Mouse (Mus musculus): ENCODE data around the gene Ccdc65.

Gene Ccdc65

DNA sequence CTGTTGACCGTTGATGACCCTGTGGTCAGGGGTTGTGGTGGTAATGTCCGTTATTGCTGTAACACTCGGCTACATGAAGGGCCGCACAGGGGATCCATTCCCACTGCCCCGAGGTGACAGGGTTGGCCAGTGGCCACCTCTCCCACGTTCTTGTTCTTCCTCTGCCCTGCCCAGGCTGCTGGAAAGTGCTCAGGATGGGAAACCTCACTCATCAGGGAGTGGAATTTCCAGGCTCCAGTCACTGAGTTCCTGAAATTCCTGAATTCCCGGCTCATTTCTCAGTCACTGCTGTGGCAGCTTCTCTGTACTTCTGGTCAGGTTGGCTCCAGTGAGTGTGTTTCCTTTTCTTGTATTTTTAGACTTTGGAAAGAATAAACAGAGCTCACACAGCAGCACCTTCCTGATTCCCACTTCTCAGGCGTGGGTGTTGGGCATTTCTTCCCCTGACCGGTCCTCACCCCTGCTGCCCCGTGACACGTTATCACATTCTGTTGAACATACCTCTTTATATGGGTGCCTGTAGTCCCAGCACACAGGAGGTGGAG is 15.8 kb upstream of the Ccdc65 start:
- peak; percentile 84 for DNase-seq (ENCODE audit: low read depth)

- DNase-seq (ENCODE audit: low read depth), result no peak
These were observed 12.3 kb upstream of the Ccdc65 start for GRCm38 (mm10) chr15:98695726-98696125.

DNA sequence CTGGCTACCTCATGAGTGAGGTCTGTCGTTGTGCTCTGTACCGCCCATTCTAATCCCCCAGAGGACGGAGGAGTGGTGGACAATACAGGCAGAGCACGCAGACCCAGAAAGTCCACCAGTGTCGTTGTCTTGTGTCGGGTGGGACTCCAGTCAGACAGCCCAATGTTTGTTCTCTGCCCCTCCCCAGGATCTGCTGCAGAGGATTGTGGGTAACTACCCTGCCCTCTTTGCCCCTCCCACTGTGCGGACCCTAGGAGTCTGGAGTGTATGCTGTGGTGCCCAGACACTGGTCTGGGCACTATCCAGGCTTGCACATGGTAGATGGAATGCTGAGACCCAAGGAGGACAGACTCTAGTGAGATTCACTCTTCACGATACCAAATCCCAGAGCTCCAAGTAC is 11.8 kb upstream of the Ccdc65 start:
- no peak for DNase-seq (ENCODE audit: low read depth)

DNA sequence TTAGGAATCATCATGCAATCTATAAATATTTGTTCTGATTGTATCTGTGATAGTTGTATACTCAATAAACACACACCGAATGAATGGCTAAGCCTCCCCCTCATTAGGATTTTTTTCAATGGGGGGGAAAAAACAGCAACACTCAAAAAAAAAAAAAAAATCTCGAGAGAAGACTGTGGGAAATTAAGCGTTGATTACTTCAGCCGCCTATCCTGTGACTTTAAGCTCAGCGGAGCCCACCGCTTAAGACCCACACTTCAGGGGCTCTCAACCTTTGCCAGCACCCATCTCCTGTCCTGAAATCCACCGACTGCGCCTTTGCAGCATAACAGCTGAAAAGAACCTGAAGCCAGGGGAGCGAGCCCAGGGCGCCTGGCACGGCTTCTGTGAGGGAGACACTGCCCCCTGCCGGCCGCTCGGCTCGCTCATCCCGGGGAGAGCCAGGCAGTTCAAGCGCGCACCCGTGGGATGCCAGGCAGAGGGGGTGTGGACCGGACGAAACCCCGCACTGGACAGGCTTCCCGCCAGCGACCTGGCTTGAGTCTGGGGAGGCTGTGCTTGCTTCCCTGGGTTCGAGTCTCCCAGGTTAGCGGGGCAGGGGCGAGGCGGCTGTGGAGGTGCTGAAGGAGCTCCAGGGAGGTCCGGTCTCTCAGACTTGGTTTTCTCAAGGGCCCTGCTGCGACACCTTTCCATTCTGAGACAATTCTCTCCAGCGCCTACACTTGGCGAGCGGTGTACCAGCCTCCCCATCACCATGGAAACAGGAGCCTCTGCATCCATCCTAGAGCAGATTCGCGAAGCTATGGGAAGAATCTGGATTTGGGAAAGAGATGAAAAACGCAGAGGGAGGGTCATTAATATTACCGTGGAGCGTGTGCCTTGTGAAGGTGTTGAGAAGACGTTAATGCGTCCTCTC is 8.6 kb upstream of the Ccdc65 start:
- DNase-seq (ENCODE audit: low read depth), result peak; percentile 77

DNA sequence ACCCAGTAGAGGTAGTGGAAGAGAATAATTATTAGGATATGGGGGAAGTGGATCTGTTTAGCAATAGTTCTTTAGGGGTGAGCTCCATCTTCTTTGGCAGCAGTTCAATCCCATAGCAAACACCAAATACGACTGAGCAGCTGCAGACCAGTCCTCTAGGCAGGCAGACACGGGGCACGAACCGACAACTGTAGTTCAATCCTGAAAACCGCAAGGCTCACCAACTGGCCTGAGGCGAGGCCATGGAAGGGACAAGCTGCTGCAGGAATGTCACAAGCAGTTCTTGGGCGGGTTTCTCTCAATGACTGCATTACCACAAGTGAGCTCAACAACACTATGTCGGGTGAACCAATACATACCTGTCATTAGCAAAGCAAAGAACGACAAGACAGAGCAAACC is 3.7 kb upstream of the Ccdc65 start:
- no peak for DNase-seq (ENCODE audit: low read depth)

- peak; percentile 79 for DNase-seq (ENCODE audit: low read depth)
These were observed 2.4 kb downstream of the Ccdc65 start for GRCm38 (mm10) chr15:98710442-98710841.

GRCm38 (mm10) chr15:98714230-98714652 is 6.2 kb downstream of the Ccdc65 start:
- DNase-seq (ENCODE audit: low read depth), result peak; percentile 79

DNA sequence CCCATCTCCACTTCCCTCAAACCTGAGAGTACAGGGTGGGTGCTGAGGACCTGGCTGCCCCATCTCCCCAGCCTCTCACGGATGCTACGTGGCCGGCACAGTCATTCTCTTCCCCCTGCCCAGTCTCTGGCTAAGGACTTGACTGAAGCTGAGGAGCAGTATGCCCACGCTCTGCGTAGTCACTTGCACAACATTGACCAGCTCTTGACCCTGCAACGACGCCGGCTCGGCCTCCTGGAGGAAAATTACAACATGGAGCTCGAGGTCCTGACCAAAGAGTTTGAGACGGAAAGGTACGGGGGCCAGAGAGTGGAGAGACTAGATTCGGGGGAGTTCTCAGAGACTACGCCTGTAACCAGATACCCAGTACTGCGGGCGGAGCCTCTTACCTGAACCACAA is 9.3 kb downstream of the Ccdc65 start:
- DNase-seq (ENCODE audit: low read depth), result no peak

DNA sequence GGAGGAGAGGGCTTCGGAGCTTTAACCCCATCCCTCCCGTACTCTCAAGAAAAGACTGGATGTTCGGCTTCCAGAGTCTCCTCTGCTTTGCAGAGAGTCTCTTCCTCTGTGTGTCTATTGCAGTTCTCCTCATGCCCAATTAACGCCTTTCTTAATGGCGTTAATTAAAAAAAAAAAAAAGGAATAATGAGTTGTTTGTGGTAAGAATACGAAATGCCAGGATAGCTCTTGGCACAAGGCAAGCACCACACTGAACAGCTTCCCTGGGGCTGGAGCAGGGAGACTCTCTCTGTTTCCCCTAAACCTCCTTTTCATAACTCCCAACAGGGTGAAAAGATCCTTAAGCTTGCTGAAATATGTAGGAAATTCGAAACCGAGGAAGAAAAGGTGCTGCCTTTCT is 14.2 kb downstream of the Ccdc65 start:
- DNase-seq (ENCODE audit: low read depth), result no peak

DNA sequence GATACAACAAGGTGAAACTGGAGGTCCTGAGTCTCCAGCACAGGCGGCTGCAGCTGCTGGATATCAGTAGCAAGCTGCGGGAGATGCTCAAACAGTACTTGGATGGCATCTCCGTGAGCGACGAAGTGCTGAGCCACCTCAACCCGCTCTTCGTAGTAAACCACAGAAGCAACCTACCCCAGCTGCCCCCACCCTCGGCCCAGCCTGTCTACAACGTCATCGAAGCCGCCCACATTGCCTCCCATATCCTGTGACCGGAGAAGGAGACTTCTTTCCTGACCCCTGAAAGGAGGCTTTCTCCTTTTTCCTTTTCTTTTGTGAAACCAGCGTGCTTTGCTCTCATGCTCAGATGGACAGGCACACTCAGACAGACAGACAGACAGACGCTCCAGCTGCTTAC is 14.8 kb downstream of the Ccdc65 start:
- peak; percentile 86 for DNase-seq (ENCODE audit: low read depth)

DNA sequence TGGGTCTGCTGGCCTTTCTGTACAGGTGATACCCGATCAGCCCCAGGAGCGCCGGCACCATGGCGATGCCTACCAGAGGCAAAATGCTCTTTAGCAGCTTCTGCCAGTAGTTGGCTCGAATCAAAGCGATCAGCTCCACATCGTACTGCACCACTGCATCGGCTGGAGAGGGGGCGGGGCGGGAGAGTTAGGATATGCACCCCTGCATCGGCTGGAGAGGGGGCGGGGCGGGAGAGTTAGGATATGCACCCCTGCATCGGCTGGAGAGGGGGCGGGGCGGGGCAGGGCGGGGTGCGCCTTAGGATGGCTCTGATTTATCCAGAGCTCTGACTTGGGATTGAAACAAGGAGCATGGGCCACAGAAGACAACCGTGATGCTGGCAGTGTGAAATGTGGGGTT is 16.4 kb downstream of the Ccdc65 start:
- no peak for DNase-seq (ENCODE audit: low read depth)

DNA sequence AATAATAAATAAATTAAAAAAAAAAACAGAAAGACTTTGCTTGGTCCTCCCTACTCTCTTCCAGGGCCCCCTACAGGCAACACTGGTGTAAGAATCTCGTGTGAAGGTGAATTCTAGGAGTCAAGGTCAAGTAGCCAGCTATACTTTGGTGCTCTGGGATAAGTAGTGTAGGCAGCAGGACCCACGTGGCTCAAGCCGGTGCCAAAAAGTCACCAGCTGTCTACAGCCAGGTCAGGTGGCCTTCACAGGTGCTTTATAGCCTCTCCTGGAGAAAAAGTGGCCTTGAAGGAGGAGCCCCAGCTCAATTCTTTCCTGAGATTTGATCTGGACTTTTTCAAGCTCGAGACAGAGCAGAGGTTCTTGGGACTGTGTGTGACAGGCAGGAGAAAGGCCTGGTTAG is 18.1 kb downstream of the Ccdc65 start:
- no peak for DNase-seq (ENCODE audit: low read depth)

DNA sequence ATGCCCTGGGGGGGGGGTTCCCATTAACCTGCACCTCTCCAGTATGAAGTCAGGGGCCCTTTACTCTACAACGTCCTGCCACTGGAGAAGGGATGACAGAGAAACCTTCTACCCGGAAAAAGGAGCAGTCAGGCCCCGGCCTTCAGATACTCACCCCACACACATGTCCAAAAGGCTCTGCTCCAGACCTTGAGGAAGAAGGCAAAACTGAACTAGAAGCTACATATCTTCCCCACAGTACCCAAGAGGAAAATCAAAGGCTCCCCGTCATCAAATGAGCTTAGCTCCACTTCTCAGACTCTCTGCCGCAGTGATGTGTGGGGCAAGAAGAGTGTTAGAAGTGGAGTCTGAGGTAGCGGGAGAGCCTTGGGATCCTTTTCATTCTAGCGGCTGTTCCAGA is 18.7 kb downstream of the Ccdc65 start:
- DNase-seq (ENCODE audit: low read depth), result no peak

DNA sequence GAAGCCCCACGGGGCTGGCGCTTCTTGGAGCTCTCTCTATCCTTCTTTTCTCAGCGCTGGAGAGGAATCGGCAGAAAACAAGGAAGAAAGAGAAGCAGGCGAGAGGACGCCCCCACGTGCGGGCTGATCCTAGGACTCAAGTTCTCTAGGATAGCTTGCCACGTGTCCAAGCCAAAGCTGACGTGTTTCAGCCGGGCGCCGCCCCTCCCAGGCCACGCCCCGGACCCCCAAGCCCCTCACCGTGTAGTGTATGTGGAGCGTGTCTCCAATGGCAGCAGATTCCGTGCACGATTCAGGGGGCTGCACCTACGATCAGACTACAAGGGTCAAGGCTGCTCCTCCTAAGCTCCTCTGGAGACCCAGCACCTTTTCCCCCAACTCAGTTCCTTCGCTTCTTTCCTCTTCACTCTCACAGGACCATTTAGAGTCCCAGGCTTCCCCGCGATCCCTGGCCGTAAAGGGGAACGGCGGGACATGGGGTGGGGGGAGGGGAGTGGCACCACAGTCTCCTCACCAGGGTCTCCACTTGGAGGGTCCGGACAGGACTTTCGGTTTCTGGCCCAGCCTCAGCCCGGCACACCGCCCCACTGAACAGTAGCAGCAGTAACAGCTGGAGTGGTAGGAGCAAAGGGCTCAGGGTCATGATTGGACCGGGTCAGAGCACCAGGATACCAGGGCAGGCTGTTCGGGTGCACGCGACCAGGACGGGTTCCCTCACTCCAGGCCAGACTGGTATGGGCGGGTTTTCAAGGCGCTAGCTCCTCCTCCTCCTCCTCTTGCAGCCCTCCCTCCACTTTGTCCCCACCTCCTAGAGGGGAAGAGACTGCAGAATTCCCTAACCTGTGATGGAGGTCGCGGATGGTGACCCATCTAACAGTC is 19.7 kb downstream of the Ccdc65 start, which contains the start of gene Fkbp11:
Fkbp11 (minus strand) TSS at position 756 of the 879 bp plus-strand sequence.
- no peak for DNase-seq (ENCODE audit: low read depth)

DNA sequence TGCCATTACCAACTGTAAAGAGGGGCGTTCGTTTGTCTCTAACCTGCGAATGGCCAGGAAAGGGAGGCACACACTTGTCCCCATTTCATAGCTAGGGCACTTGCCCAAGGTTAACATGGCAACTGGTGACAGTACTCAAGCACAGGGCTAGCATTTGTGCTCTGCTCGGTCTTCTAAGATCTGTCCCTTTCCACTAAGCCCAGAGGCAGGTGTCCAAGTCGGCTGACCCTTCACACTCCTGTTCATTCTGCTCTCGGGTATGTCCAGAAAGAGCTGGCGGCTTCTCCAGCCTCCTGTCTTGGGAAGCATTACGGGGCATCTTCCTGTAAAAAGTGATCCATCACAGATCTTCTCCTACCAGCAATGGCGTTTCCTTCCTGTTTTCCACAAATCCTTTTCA is 20.4 kb downstream of the Ccdc65 start:
- DNase-seq (ENCODE audit: low read depth), result no peak

DNA sequence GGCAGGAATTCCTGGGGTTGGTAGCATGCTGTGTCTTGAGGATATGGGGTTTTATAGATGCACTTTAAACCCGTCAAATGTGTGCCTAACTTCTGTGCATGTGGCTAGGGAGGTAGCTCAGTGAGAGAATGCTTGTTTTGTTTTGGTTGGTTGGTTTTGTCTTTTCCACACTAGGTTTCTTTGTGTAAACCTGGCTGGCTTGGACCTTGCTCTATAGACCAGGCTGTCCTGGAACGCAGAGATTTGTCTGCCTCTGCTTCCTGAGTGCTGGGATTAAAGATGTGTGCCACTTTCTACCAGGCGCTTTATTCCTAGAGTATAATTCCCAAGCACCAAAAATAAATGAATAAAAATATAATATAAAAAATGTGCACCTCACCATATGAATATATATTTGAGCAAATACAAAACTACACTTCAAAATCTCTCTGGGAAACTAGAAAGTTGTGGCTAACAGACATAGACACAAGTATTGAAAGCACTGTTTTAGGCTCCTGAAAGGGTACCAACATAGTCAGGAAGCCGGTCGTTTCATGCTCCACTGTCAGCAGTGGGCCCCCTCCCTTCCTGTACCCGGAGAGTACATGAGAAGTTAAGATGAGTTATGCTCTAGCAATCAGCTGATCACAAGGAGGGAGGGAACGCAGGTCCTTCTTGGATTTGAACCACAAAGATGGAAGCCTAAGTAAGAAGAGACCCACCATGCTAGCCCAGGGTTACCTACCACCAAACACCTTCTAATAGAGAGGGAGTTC is 22.0 kb downstream of the Ccdc65 start:
- DNase-seq (ENCODE audit: low read depth), result no peak

- no peak for DNase-seq (ENCODE audit: low read depth)
These were observed 22.8 kb downstream of the Ccdc65 start for GRCm38 (mm10) chr15:98730790-98731189.

DNA sequence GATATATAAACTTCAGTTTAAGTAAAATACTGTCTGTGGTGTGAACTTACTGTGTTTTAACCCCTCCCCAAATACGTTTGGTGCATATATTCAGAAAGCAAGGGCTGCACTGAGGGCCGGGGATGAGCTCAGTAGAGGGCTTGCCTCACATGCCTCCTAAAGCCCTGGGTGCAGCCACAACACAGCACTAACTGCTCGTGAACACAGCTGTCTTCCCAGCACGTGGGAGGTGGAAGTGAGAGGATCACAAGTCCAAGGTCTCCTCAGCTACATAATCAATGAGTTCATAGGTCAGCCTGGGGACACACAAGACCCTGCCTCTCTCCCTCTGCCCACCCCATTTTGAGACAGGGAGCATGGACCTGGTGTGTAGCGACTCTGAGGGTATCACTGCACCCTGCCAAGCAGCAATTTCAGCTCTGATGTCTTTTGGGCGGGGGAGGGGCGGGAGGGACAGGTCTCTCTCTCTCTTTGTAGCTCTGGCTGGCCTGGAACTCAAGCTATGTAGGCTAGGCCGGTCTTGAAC is 24.1 kb downstream of the Ccdc65 start:
- DNase-seq (ENCODE audit: low read depth), result no peak

- DNase-seq (ENCODE audit: low read depth), result no peak
These were observed 25.4 kb downstream of the Ccdc65 start for GRCm38 (mm10) chr15:98733370-98733769.

DNA sequence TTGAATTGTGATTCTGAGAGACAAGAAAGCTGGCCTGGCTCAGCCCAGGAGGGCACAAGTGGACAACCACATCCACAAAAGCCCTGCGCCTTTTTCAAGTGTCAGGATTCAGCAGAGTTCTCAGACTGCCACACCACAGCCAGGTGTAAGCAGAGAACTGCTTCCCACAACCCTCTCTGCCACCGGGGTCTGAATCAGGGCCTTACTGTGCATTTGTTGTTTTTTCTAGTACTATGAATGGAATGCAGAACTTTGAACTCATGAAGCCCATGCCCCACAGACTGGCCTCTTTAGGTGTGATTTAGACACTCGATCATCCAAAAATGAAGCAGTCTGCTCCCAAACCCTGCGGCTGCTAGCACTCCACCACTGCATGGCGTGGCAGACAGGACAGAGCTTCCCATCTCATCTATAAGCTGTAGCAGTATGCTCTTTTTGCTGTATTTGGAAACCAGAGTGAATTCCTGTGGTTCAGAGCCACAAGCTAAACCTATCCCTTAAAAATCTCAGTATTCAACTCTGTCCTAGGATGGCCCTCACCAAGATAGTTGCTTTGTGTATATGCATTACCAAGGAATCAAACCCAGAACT is 26.1 kb downstream of the Ccdc65 start:
- no peak for DNase-seq (ENCODE audit: low read depth)

DNA sequence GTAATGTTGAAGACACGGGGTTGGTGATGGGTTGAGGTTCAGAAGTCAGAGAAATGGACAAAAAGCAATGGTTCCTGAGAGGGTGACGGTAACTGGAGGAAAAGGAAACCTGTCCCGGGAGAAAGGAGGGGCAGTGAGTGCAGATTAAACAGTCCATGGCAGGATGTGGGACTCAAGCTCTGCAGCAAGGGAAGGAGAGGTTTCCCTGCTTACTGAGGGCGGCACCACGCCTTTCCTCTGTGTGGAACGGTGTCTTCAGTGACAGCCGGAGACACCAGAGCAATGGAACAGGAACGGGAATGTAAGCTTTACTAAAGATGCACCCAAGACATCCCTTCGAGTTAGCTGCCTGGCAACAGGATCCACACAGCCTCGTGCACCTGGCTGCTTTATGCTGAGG is 28.5 kb downstream of the Ccdc65 start:
- no peak for DNase-seq (ENCODE audit: low read depth)

All from 416B (cell line).